Mouse (Mus musculus): ENCODE measurements around the gene Nsd2.

Nsd2 gene

GRCm38 (mm10) chr5:33853086-33853485, 32.6 kb downstream of the Nsd2 start:
- DNase-seq, result no peak

- DNase-seq, result peak; percentile 24
Measured at GRCm38 (mm10) chr5:33854019-33854418, 33.5 kb downstream of the Nsd2 start.

- no peak for DNase-seq
Measured at GRCm38 (mm10) chr5:33857693-33858092, 37.2 kb downstream of the Nsd2 start.

GRCm38 (mm10) chr5:33875472-33875871, 54.9 kb downstream of the Nsd2 start:
- no peak for DNase-seq

- DNase-seq, result no peak
Measured at GRCm38 (mm10) chr5:33881118-33881517, 60.6 kb downstream of the Nsd2 start.

- DNase-seq, result no peak
Measured at GRCm38 (mm10) chr5:33893406-33893805, 72.9 kb downstream of the Nsd2 start.

- DNase-seq, result no peak
Measured at GRCm38 (mm10) chr5:33895116-33895515, 74.6 kb downstream of the Nsd2 start.

DNA sequence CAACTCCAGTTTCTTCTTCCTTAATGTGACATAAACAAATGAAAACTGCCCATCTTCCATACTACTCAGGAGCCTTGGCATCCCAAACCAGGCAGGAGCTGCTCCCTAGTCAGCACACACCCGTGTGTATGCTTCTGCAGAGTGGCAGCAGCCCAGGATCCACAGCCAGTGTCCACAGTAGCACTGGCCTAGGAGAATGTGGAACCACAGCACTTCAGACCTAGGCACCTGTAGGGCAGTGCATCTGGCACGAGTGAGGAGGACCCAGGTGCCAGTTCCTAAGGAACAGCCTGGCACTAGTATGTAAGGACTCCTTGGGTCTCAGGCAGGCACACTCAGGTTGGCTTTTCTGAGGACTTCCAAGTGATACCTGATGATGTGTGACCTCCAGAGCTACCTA, 76.6 kb downstream of the Nsd2 start:
- no peak for DNase-seq

- DNase-seq, result peak; percentile 33
Measured at GRCm38 (mm10) chr5:33898671-33899070, 78.1 kb downstream of the Nsd2 start.

DNA sequence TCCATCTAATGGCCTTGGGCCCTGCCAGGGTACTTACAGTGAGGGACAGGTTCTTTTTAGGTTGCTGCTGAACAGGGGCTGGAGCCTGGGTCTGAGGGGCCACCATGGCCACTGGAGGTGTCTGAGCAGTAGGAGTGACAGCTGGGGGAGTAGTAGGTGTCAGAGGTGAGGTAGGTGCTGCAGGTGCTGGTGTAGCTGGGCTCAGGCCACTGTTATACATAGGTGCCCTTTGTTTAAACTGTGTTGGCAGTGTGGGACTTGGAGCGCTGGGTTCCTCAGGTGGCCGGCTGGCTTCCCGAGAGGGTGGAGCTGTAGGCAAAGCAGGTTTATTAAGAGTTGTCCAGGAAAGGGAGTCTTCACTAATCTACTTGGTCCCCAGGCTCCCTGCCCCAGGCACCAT, 78.7 kb downstream of the Nsd2 start:
- DNase-seq, result no peak

DNA sequence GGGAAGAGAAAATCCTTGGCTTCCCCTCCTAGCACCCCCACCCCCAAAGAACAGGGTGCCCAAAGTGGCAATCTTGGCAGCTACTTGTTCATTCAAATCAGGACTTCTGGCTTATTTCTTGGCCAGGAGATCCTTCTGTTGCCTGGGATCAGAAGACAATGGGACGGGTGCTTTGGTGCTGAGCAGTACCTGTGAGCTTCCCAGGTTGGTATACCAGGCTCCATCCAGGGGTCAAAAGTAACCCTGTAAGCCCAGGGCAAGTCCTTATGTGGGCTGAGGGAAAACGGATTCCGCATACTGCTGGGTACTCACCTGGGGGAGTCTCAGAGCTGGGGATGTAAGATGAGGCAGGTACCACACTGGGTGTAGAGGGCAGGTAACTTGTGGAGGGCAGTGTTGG, 79.6 kb downstream of the Nsd2 start:
- no peak for DNase-seq

- no peak for DNase-seq
Measured at GRCm38 (mm10) chr5:33900701-33901263, 80.3 kb downstream of the Nsd2 start.

- DNase-seq, result no peak
Measured at GRCm38 (mm10) chr5:33901278-33901677, 80.8 kb downstream of the Nsd2 start.

- no peak for DNase-seq
Measured at GRCm38 (mm10) chr5:33902696-33903095, 82.2 kb downstream of the Nsd2 start.

GRCm38 (mm10) chr5:33903176-33903575, 82.7 kb downstream of the Nsd2 start:
- DNase-seq, result no peak

- DNase-seq, result peak; percentile 59
Measured at GRCm38 (mm10) chr5:33915031-33915430, 94.5 kb downstream of the Nsd2 start.

GRCm38 (mm10) chr5:33916616-33917015, 96.1 kb downstream of the Nsd2 start:
- peak; percentile 73 for DNase-seq

DNA sequence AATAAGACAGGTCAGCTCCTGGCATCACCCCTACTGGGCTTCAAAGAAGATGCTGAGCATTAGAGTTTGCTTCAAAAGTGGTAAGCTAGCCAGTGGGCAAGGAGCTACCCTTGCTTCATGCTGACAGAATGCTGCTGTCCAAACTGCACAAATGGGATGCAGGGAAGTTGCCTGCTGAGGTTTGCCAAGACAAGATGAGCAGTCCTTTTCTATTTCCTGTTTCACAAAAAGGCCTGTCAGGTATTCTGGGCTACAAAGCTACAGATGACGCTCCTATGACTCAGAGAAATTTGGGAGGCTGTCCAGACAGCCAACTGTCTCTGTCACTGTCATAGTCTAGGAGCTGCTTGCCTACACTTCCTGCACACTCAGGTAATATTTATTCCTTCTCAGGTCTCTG, 98.9 kb downstream of the Nsd2 start:
- DNase-seq, result no peak

- no peak for DNase-seq
Measured at GRCm38 (mm10) chr5:33920037-33920436, 99.5 kb downstream of the Nsd2 start.

DNA sequence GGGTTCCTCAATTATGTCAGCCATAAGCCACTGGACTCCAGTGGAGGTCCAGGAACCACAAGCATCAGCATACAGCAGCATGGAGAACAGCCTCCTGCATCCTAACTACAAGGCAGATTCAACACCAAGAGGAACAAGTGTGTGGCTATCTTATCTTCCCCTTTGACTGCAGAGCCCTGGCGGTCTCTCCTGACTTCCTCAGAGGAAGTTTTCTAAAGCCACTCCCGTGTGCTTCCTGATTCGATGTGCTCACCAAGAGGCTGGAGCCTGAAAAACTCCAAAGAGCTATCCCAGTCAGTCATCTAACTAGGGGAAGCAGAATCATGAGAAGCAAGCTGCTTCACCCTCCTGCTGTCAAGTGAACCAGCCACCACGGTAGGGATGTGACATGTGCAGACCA, 100.4 kb downstream of the Nsd2 start:
- no peak for DNase-seq

- peak; percentile 59 for DNase-seq
Measured at GRCm38 (mm10) chr5:33921486-33922235, 101.1 kb downstream of the Nsd2 start.

- DNase-seq, result no peak
Measured at GRCm38 (mm10) chr5:33922566-33922965, 102.0 kb downstream of the Nsd2 start.

DNA sequence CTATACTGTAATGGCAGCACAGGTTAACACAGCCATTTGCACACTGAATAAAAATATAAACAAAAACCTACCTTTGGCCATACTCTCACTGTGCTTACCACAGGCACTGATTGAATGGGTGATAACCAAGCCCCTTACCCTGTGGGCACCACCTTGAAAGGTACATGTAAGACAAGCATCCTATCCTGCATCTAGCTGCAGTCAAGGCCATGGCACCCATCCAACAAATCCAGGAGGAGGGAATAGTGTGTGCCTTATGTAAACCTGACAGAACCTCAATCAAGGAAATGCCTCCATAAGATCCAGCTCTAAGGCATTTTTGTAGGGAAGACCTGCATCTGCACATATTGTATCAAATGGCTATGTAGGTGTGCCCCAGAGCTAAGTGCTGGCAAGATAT, 105.6 kb downstream of the Nsd2 start:
- DNase-seq, result no peak

DNA sequence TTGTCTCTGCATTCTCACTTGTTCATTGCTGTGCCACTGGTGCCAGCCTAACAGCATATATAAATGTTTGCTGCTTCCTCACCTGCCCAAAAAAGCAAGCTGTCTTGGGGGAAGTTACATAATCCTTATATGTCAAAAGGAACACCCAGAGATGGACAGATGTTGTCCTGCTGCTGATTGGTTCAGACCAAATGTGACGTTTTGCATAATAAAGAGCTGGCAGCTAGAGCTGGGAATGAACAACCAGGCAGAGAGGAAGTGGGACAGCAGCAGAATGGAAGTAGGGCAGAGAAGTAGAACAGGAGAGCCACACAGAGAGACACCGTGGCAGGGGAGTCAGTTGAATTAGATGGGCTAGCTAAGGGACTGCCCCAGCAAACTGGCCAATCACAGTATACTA, 111.9 kb downstream of the Nsd2 start:
- DNase-seq, result no peak

DNA sequence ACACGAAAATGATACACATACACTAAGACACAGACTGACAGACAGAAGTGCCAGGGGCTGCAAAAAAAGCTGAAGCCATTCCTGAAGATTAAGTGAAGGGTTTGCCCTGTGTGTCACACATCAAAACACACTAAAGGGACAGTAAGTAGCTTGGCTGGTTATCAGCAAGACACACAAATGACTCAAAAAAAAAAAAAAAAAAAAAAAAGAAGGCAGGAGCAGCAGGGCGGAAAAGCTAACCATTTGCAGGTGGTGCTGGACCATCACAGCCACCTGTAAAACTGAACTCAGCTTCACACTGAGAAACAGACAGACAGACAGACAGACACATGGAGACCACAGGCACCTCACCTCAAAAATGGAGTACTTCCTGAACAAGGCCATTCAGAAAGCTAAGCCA, 113.6 kb downstream of the Nsd2 start:
- no peak for DNase-seq
